Mouse (Mus musculus): ENCODE measurements at regions not wholly inside any gene's neighbourhood (a gene's known extent, or its start where the extent isn't known, plus 50 kb on each side); places are given as distances from the start of the nearest gene placed in this dataset.

DNA sequence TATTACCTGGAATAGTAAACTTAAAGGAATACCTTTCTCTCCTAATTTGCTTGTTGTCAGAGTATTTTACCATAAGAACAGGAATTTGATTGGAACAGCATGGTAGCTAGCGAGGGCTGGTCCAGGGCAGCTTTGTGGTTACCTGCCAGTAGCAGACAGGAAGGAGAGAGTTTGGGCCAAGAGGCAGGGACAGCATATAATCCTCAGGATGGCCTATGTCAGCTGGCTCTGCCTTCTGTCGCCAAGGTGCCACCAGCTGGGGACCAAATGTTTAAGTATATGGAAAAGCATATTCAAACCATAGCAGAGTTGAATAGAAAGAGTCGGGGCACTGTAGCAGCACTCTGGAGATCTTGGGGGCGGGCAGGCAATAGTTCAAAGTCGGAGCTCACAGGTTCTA lies 274.8 kb upstream of the Mtpn start:
- H3K36me3 ChIP-seq (ENCODE audit: control insufficient read depth in 1 of 2, insufficient read depth in 2 of 2, low read length in 2 of 2), result no peaks in the 10 kb centered on the region
- H3K4me1 ChIP-seq (ENCODE audit: control insufficient read depth in 1 of 2, insufficient read depth in 2 of 2, low read length in 2 of 2), result no peaks in the 10 kb centered on the region
- no peaks in the 10 kb centered on the region; a peak in 1 of 4 replicates for H3K27me3 ChIP-seq (ENCODE audit: control insufficient read depth in 1 of 2, insufficient read depth in 2 of 2, low read length in 2 of 2)
- H3K27ac ChIP-seq (ENCODE audit: control insufficient read depth, low read depth, low read length), result no peak overlapping the region
- H3K9me3 ChIP-seq (replicated peaks; ENCODE audit: insufficient read depth, low read length), result no peaks in the 10 kb centered on the region
- no peaks in the 10 kb centered on the region for H3K79me2 ChIP-seq (ENCODE audit: control insufficient read depth, insufficient read depth, low read length, poor library complexity)
- no peak for DNase-seq (ENCODE audit: low read depth, low spot score)
- TF ChIP-seq KAT2A (conservative IDR thresholded peaks at IDR 0.05; ENCODE audit: low read depth, low read length) (no peak), JUND (IDR thresholded peaks at IDR 0.05; ENCODE audit: low read depth, low read length) (no peak), HCFC1 (IDR thresholded peaks at IDR 0.05; ENCODE audit: low read depth, low read length) (no peak), E2F4 (IDR thresholded peaks at IDR 0.05; ENCODE audit: borderline replicate concordance, low read depth, low read length) (no peak), MYB (IDR thresholded peaks at IDR 0.05; ENCODE audit: low read depth, low read length) (no peak), ZMIZ1 (IDR thresholded peaks at IDR 0.05; ENCODE audit: low read depth, low read length) (no peak), SMC3 (IDR thresholded peaks at IDR 0.05; ENCODE audit: low read depth, low read length) (no peak), MXI1 (IDR thresholded peaks at IDR 0.05; ENCODE audit: low read depth, low read length) (no peak), POLR2AphosphoS2 (IDR thresholded peaks at IDR 0.05; ENCODE audit: low read length) (no peak), TAL1 (IDR thresholded peaks at IDR 0.05; ENCODE audit: low read length) (no peak), POLR2A (IDR thresholded peaks at IDR 0.05; ENCODE audit: control insufficient read depth in 1 of 2, insufficient read depth in 1 of 2, low read depth in 1 of 2, low read length in 2 of 2, poor library complexity in 1 of 2) (no peak), NELFE (IDR thresholded peaks at IDR 0.05; ENCODE audit: low read depth, low read length) (no peak), EP300 (IDR thresholded peaks at IDR 0.05; ENCODE audit: low read depth in 1 of 2, low read length in 2 of 2) (no peak), NRF1 (IDR thresholded peaks at IDR 0.05; ENCODE audit: insufficient read depth, low read depth, low read length, poor library complexity, severe bottlenecking) (no peak), RCOR1 (IDR thresholded peaks at IDR 0.05; ENCODE audit: low read depth, low read length) (no peak), BHLHE40 (IDR thresholded peaks at IDR 0.05; ENCODE audit: borderline replicate concordance, low read depth, low read length) (no peak), ETS1 (IDR thresholded peaks at IDR 0.05; ENCODE audit: low read depth, low read length) (no peak), USF2 (IDR thresholded peaks at IDR 0.05; ENCODE audit: borderline replicate concordance in 1 of 2, insufficient read depth in 1 of 2, low read depth in 1 of 2, low read length in 2 of 2) (no peak)
- no peak overlapping the region for H3K4me3 ChIP-seq (ENCODE audit: control insufficient read depth in 1 of 2, insufficient read depth in 1 of 2, low read depth in 2 of 2, low read length in 2 of 2)
- H3K9ac ChIP-seq (ENCODE audit: control insufficient read depth, low read depth, low read length, poor library complexity, severe bottlenecking), result no peak overlapping the region

DNA sequence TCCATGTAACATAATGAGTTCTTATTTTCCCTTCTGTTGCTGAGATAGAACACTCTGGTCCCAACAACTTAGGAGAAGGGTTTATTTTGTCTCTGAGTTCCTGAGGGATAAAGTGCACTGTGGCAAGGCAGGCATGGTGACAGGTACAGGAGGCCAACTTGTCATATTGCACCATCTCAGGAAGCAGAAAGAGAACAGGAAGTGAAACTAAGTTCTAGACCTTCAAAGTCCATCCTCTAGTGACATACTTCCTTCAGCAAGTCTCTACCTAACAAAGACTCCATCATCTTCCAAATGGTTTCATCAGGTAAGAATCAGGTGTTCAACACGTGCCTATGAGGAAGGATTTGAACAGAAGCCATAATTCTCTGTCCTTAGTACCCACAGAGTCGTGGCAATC lies 266.1 kb upstream of the Mtpn start:
- Histone ChIP-seq H3K27ac (ENCODE audit: control insufficient read depth, low read depth, low read length) (no peak overlapping the region), H3K4me3 (ENCODE audit: control insufficient read depth in 1 of 2, insufficient read depth in 1 of 2, low read depth in 2 of 2, low read length in 2 of 2) (no peak overlapping the region), H3K4me1 (ENCODE audit: control insufficient read depth in 1 of 2, insufficient read depth in 2 of 2, low read length in 2 of 2) (no peaks in the 10 kb centered on the region), H3K9ac (ENCODE audit: control insufficient read depth, low read depth, low read length, poor library complexity, severe bottlenecking) (no peak overlapping the region), H3K9me3 (replicated peaks; ENCODE audit: insufficient read depth, low read length) (no peaks in the 10 kb centered on the region), H3K27me3 (ENCODE audit: control insufficient read depth in 1 of 2, insufficient read depth in 2 of 2, low read length in 2 of 2) (no peaks in the 10 kb centered on the region), H3K79me2 (ENCODE audit: control insufficient read depth, insufficient read depth, low read length, poor library complexity) (no peaks in the 10 kb centered on the region), H3K36me3 (ENCODE audit: control insufficient read depth in 1 of 2, insufficient read depth in 2 of 2, low read length in 2 of 2) (no peaks in the 10 kb centered on the region)
- DNase-seq (ENCODE audit: low read depth, low spot score), result no peak
- no peak for TF ChIP-seq CHD2 (IDR thresholded peaks at IDR 0.05; ENCODE audit: low read length)
- TF ChIP-seq ELF1 (IDR thresholded peaks at IDR 0.05; ENCODE audit: low read depth, low read length), result no peak
- no peak for TF ChIP-seq GABPA (IDR thresholded peaks at IDR 0.05; ENCODE audit: low read depth, low read length)
- TF ChIP-seq POLR2AphosphoS5 (IDR thresholded peaks at IDR 0.05; ENCODE audit: borderline replicate concordance, low read depth, low read length), result no peak
- TF ChIP-seq ETS1 (IDR thresholded peaks at IDR 0.05; ENCODE audit: low read depth, low read length), result no peak
- no peak for TF ChIP-seq NRF1 (IDR thresholded peaks at IDR 0.05; ENCODE audit: insufficient read depth, low read depth, low read length, poor library complexity, severe bottlenecking)
- TF ChIP-seq TAL1 (IDR thresholded peaks at IDR 0.05; ENCODE audit: low read length), result no peak

Measured in MEL (cell line).